Mouse (Mus musculus) embryonic facial prominence, embryonic 15.5 days (tissue): ENCODE measurements around the gene Kcnab1. TPM values are rescaled to one million over a fixed set of nuclear protein-coding genes. Genes with fewer than 3 reads are reported as not detected.

Experiments used
- ATAC-seq: fragments of 200-750 bp; cut with Nextera tagmentation; 2 replicates; pipeline ENCODE4 v1.8.0; 2017; ENCODE audit warnings: low read depth, moderate TSS enrichment; ENCODE audit not compliant: insufficient number of reproducible peaks, low FRiP score, low TSS enrichment
- H3K27ac ChIP-seq: fragments of 300-500 bp; sonication (generic); replicated peaks from 2 replicates; pipeline ENCODE4 v1.5.1; 2015; ENCODE audit warnings: mild to moderate bottlenecking, inconsistent platforms
- H3K27me3 ChIP-seq: fragments of 300-500 bp; sonication (generic); 2 replicates; pipeline ENCODE4 v1.6.1; 2015; ENCODE audit warnings: inconsistent platforms
- H3K36me3 ChIP-seq: fragments of 300-500 bp; sonication (generic); 2 replicates; pipeline ENCODE4 v1.6.1; 2015; ENCODE audit warnings: mild to moderate bottlenecking, inconsistent platforms
- H3K4me1 ChIP-seq: fragments of 300-500 bp; sonication (generic); 2 replicates; pipeline ENCODE4 v1.6.1; 2015; ENCODE audit warnings: inconsistent platforms
- H3K4me2 ChIP-seq: fragments of 300-500 bp; sonication (generic); replicated peaks from 2 replicates; pipeline ENCODE4 v1.6.1; 2015; ENCODE audit warnings: mild to moderate bottlenecking, inconsistent platforms
- H3K4me3 ChIP-seq: fragments of 300-500 bp; sonication (generic); replicated peaks from 2 replicates; pipeline ENCODE4 v1.5.1; 2015; ENCODE audit warnings: mild to moderate bottlenecking, inconsistent platforms
- H3K9ac ChIP-seq: fragments of 300-500 bp; sonication (generic); 2 replicates; pipeline ENCODE4 v1.6.1; 2015; ENCODE audit warnings: inconsistent platforms
- H3K9me3 ChIP-seq: fragments of 300-500 bp; sonication (generic); replicated peaks from 2 replicates; pipeline ENCODE4 v1.6.1; 2016; ENCODE audit warnings: inconsistent platforms
- WGBS: fragments of 180-500 bp; shearing (Covaris S2); methylation state at CpG from one replicate; pipeline ENCODE4 v1.1.7; 2015; 5-methylcytosine and 5-hydroxymethylcytosine counted together
- polyA plus RNA-seq: library from polyadenylated mRNA; unstranded; fragments of >200 nt; fragmentation: Nextera tagmentation; extraction: Ambion mirVana; gene quantifications from 2 replicates; pipeline ENCODE4 v1.2.1, GENCODE M21; 2015

Kcnab1 gene
- polyA plus RNA-seq, 1 experiment from 2014 or later, result 2.4 TPM

DNA sequence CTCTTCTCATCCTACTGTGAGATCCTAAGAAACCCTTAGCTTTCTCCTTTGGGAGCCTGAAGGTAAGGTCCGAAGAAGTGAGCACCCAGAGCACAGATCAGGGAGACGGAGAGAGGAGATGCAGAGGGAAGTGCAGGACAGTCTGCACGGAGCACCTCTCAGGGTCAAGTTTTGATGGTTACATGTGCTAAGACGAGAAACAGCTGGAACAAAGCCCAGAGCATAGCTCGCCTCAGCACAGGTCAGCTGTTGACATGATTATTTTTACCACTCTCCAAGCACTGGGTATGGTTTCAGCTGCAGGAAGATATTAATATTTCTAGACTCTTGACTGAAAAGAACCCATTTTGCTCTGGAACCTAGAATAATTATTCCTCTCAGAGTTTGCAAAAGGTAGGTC lies 27.7 kb downstream of the Kcnab1 start:
- no peak for ATAC-seq
- Histone ChIP-seq H3K9me3 (no peaks in the 10 kb centered on the region), H3K27me3 (no peaks in the 10 kb centered on the region; the same call in 1 of the 2 replicates), H3K27ac (no peak overlapping the region), H3K4me2 (no peak overlapping the region), H3K36me3 (no peaks in the 10 kb centered on the region), H3K4me3 (no peak overlapping the region), H3K4me1 (no peaks in the 10 kb centered on the region), H3K9ac (no peak overlapping the region)
- 62% methylated on average over 5 of the region's 5 CpGs for whole genome bisulfite sequencing

DNA sequence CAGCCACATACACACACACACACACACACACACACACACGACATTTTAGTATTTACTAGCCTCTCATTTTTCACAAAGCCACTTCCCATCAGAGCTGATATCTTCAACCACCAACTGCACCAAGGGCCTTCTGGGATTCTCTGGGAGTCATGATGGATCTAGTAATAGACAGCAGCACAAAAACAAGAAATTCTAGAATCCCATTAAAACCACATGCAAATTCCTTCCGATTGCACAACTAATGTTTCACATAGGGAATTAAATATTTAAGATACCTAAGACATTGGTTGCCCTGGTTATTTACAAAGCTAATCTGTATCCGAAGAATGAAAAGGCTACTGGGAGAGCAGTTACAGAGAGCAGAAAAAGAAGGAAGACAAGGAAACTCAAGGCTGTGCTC lies 29.6 kb downstream of the Kcnab1 start:
- no peaks in the 10 kb centered on the region for H3K4me1 ChIP-seq
- 52% methylated on average over 3 of the region's 3 CpGs for WGBS
- H3K36me3 ChIP-seq, result no peaks in the 10 kb centered on the region
- no peak overlapping the region for H3K9ac ChIP-seq
- no peak overlapping the region for H3K27ac ChIP-seq
- no peaks in the 10 kb centered on the region; the same call in 1 of the 2 replicates for H3K27me3 ChIP-seq
- H3K4me2 ChIP-seq, result no peak overlapping the region
- H3K9me3 ChIP-seq, result no peaks in the 10 kb centered on the region
- H3K4me3 ChIP-seq, result no peak overlapping the region
- no peak for ATAC-seq

DNA sequence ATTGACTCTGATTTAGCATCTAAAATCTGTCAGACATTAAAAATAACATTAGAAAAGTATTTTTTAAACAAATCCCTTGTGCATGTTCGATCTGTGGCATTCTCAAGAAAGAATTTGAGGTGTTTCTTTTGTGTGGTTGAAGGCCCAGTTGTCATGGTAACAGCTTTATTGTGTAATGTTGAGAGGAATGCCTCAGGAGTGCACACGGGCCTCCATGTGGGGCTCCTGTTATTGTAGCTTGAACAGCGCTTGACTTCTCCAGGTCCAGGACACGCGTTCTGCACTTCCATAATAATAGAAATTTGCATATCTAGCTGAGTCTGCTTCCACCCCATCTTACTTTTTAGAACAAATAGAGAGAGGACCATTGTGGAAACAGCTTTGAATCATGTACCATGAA lies 36.0 kb downstream of the Kcnab1 start:
- H3K9me3 ChIP-seq, result no peaks in the 10 kb centered on the region
- H3K4me2 ChIP-seq, result no peak overlapping the region
- H3K9ac ChIP-seq, result no peak overlapping the region
- H3K27ac ChIP-seq, result no peak overlapping the region
- no peaks in the 10 kb centered on the region for H3K36me3 ChIP-seq
- WGBS, result 58% methylated on average over 5 of the region's 5 CpGs
- no peaks in the 10 kb centered on the region for H3K4me1 ChIP-seq
- no peak for ATAC-seq
- no peak overlapping the region for H3K4me3 ChIP-seq
- H3K27me3 ChIP-seq, result no peaks in the 10 kb centered on the region

DNA sequence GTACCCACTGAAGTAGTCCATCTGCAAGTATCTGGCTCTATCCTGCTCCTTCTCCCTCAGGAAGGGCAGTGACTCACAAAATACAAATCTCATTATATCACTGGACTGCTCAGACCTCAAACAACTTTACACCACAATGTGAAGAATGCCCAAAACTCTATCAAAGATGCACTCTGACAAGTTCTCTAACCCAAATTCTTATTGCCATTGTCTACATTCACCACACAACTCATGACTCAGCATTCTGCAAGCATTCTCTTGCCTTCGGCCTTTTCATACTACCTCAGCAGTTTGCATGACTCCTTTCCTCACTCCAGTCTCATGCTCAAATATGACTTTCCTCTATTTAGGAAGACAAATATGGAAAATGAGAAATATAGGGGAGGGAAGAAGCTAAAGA lies 42.6 kb downstream of the Kcnab1 start:
- Histone ChIP-seq H3K9me3 (no peaks in the 10 kb centered on the region), H3K9ac (no peak overlapping the region), H3K36me3 (no peaks in the 10 kb centered on the region), H3K4me1 (no peaks in the 10 kb centered on the region), H3K27me3 (no peaks in the 10 kb centered on the region), H3K4me2 (no peak overlapping the region), H3K4me3 (no peak overlapping the region), H3K27ac (no peak overlapping the region)
- ATAC-seq, result no peak
- 87% methylated on average over 1 of the region's 1 CpGs for WGBS

DNA sequence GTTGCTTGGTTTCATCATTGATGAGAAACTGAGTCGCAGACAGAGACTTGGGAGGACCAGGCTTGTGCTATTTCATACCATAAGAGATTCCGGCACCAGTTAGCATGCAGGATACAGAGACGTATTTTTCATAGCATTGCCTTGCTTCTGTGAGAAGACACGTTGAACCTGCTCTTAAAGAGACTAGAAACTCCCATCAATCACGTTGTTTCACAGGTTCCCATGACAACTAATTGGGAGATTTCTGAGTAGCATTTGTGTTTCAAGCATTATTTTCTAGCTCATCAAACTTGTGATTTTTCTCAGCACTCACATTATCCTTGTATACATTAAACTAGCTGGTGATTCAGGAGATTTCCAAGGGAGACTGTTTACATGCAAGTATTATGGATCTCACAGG lies 63.8 kb downstream of the Kcnab1 start:
- Histone ChIP-seq H3K36me3 (no peaks in the 10 kb centered on the region), H3K9ac (no peak overlapping the region), H3K9me3 (no peaks in the 10 kb centered on the region), H3K4me2 (no peak overlapping the region), H3K27me3 (no peaks in the 10 kb centered on the region), H3K4me1 (no peaks in the 10 kb centered on the region), H3K4me3 (no peak overlapping the region), H3K27ac (no peak overlapping the region)
- ATAC-seq, result no peak
- WGBS, result 82% methylated on average over 5 of the region's 5 CpGs

DNA sequence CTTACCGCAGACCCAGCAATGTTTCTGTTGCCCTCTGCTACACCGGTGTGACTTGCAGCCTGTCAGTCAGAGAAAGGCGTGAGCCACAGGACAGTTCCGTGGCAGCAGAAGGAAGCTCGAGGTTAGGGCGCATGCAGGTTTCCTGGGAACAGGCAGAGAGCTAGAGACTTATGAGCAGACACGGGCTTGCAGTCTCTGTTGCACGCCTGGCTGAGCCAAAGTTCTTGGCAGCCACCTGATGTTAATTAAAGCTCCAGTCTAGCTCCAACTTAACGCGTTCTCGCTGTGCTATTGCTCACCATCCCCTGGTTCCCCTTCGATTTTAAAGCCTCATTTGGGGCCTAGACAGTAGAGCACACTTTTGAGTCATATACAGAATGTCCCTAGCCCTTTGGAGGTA lies 65.4 kb downstream of the Kcnab1 start:
- no peak for ATAC-seq
- 60% methylated on average over 12 of the region's 12 CpGs for WGBS
- no peak overlapping the region for H3K4me3 ChIP-seq
- H3K27me3 ChIP-seq, result no peaks in the 10 kb centered on the region
- H3K9me3 ChIP-seq, result no peaks in the 10 kb centered on the region
- no peaks in the 10 kb centered on the region for H3K4me1 ChIP-seq
- H3K4me2 ChIP-seq, result no peak overlapping the region
- no peak overlapping the region for H3K9ac ChIP-seq
- no peaks in the 10 kb centered on the region for H3K36me3 ChIP-seq
- H3K27ac ChIP-seq, result no peak overlapping the region

DNA sequence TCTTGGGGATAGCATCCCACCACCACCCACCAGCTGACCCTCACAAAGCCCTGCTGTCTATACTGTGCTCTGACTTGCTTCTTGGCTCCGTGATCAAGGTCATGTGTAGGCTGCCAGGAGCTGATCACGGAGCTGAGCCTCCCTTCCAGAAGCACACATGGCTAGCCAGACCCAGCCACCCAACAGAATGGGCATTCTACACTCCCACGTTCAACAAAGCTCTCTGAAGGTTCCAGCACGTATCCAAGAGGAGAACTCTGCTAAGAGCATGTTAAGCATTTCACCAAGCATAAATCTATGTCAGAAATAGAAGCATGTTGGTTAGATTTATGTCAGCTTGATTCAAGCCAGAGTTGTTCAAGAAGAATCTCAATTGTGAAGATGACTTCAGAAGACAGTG lies 66.6 kb downstream of the Kcnab1 start:
- no peak for ATAC-seq
- Histone ChIP-seq H3K4me3 (no peak overlapping the region), H3K9ac (no peak overlapping the region), H3K4me1 (no peaks in the 10 kb centered on the region), H3K9me3 (no peaks in the 10 kb centered on the region), H3K27me3 (no peaks in the 10 kb centered on the region), H3K4me2 (no peak overlapping the region), H3K27ac (no peak overlapping the region), H3K36me3 (no peaks in the 10 kb centered on the region)
- 83% methylated on average over 4 of the region's 4 CpGs for WGBS

DNA sequence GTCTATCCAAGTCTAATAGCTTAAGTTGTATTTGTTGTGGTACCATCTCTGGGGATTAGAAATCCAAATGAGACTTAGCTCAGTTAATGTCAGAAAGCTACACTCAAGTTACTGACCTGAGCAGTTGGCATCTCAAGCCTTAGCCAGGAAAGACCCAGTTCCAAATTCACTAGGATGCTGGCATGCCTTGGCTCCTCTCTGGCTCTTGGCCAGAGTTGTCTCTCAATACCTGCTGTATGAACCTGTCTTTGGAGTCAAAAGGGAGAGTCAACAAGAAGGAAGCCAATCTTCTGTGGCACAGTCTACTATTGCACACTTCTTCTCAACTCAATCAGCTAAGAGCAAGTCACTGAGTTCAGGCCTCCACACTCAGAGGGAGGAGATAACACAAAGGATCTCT lies 67.7 kb downstream of the Kcnab1 start:
- Histone ChIP-seq H3K4me2 (no peak overlapping the region), H3K36me3 (no peaks in the 10 kb centered on the region), H3K4me1 (no peaks in the 10 kb centered on the region), H3K27ac (no peak overlapping the region), H3K27me3 (no peaks in the 10 kb centered on the region), H3K9ac (no peak overlapping the region), H3K4me3 (no peak overlapping the region), H3K9me3 (no peaks in the 10 kb centered on the region)
- ATAC-seq, result no peak

DNA sequence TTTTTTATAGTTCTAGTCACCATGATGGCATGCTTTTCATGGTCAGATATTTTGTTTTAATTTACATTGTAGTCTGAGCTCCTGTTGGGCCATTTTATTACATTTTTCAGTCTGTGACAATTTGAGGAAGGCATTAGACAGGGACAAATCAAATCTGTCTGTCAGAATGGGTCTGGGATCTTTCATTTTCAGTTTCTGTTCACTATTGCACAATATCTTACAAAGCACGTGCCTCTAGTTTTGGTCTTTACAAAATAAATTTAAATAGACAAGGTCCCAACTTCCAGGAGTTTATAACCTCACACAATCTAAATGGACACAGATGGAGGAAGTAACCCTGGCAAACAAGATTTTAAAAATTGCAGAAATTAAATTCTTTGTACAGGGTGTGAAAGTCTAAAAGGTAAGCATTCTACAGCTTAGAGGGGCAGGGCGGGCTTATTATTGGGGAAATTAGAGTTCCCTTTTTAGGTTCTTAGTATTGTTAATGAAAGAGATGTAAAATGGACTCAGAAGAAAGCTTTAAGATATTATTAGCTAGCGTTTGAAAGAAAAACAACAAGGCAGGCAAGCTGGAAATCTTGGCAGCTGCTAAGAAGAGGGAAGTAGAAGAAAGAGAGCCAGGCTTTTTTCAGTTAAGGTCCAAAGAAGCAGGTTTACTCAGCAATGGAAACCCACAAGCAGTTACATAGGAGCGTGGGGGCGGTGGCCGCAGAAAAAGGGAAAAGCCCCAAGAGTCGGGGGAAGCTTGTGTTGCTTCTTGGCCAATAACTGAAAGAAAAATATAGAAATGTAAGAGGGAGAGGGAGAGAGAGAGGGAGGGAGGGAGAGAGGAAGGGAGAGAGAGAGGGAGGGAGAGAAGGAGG lies 78.9 kb downstream of the Kcnab1 start:
- Histone ChIP-seq H3K27ac (no peak overlapping the region), H3K9ac (no peak overlapping the region), H3K4me1 (no peaks in the 10 kb centered on the region), H3K9me3 (no peaks in the 10 kb centered on the region), H3K4me3 (no peak overlapping the region), H3K36me3 (no peaks in the 10 kb centered on the region), H3K4me2 (no peak overlapping the region), H3K27me3 (no peaks in the 10 kb centered on the region)
- WGBS, result 55% methylated on average over 7 of the region's 7 CpGs
- ATAC-seq, result no peak

DNA sequence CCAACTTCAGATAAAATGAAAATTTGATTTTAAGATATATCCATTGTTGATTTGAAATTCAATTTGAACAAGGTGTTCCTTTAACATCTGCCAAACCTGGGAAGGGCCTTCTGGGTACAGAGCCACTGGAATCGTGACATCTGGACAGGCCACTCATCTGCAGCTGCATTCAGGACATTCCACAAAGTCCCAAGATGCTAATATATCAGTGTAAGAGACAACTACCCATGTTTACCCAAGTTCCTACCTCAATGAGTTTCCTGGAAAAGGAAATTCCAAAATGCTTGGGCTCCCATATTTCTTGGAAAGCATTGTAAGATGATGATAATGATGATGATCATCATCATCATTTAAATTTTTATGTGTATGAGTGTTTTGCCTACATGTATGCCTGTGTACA lies 91.4 kb downstream of the Kcnab1 start:
- H3K27me3 ChIP-seq, result no peaks in the 10 kb centered on the region
- no peak overlapping the region for H3K27ac ChIP-seq
- WGBS, result 68% methylated on average over 1 of the region's 1 CpGs
- H3K4me3 ChIP-seq, result no peak overlapping the region
- H3K36me3 ChIP-seq, result no peaks in the 10 kb centered on the region
- H3K4me2 ChIP-seq, result no peak overlapping the region
- no peaks in the 10 kb centered on the region for H3K9me3 ChIP-seq
- ATAC-seq, result no peak
- H3K9ac ChIP-seq, result no peak overlapping the region
- H3K4me1 ChIP-seq, result no peaks in the 10 kb centered on the region

DNA sequence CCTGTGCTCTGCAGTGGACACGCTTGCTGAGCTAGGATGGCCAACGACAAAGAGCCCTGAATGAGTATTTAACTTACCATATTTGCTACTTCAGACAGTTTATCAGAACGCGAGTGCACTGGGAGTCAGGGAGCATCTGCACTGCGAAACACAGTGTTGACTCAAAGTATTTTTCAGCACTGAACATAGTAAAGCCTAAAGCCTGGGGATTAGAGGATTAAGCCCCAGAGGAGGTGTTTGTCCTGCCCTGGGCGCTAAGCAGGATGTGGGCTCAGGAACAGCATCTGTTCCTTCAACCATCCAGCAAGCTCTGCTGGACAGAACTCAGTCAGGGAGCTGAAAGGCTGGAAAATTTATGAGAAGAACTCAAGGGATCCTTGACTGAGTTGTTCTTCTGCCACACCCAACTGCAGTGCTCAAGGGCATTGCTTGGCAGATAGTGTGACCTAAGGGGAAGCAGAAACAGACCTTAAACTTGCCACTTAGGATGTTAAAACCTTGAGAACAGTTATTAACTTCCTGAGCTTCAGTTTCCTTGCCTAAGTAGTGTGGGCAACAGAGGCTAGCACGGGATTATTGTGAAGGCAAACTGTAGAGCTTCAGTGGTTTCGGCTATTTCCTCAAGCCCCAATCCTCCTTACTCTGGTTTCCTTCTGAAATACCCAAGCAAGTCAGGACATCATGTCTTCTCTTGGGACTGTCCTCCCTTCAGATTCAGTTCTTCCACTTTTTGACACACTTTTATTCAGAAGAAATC lies 94.4 kb downstream of the Kcnab1 start:
- 53% methylated on average over 8 of the region's 8 CpGs for WGBS
- ATAC-seq, result no peak
- H3K9ac ChIP-seq, result no peak overlapping the region

More for the DNA sequence above, 94.4 kb downstream of the Kcnab1 start:
- H3K27ac ChIP-seq, result no peak overlapping the region
- no peak overlapping the region for H3K4me3 ChIP-seq
- no peak overlapping the region for H3K4me2 ChIP-seq
- no peaks in the 10 kb centered on the region for H3K36me3 ChIP-seq
- no peaks in the 10 kb centered on the region for H3K27me3 ChIP-seq
- H3K4me1 ChIP-seq, result no peaks in the 10 kb centered on the region
- H3K9me3 ChIP-seq, result no peaks in the 10 kb centered on the region
